Mouse (Mus musculus) MEL (cell line): ENCODE data around the gene Tmem200c.

Experiments used
- CTCF ChIP-seq, 3 experiments: IDR thresholded peaks in 2 of 3; conservative IDR thresholded peaks in 1 of 3; 2 replicates each; pipeline ENCODE4 v1.5.1; 2011 to 2012; ENCODE audit warnings: low read length in 3 of 3, low read depth in 2 of 3, mild to moderate bottlenecking in 2 of 3, improper control_type of control experiment in 1 of 3, inconsistent platforms in 1 of 3, mixed read lengths in 1 of 3, moderate library complexity in 1 of 3; ENCODE audit not compliant: control insufficient read depth in 1 of 3, insufficient read depth in 1 of 3, poor library complexity in 1 of 3, severe bottlenecking in 1 of 3
- EP300 ChIP-seq, 2 experiments: IDR thresholded peaks; 2 replicates each; pipeline ENCODE4 v1.6.1; 2011; ENCODE audit warnings: improper control_type of control experiment in 2 of 2, low read length in 2 of 2, low read depth in 1 of 2, mild to moderate bottlenecking in 1 of 2
- KAT2A ChIP-seq: conservative IDR thresholded peaks from 2 replicates; pipeline ENCODE4 v1.6.1; 2012; ENCODE audit warnings: low read depth, low read length, improper control_type of control experiment, inconsistent platforms
- MXI1 ChIP-seq: IDR thresholded peaks from 2 replicates; pipeline ENCODE4 v1.6.1; 2011; ENCODE audit warnings: mild to moderate bottlenecking, low read depth, low read length, improper control_type of control experiment
- POLR2A ChIP-seq, 2 experiments: IDR thresholded peaks; 2 replicates each; pipeline ENCODE4 v1.6.1; 2011 to 2012; ENCODE audit warnings: low read length in 2 of 2, mild to moderate bottlenecking in 2 of 2, control low read depth in 1 of 2, improper control_type of control experiment in 1 of 2, low read depth in 1 of 2, moderate library complexity in 1 of 2; ENCODE audit not compliant: control insufficient read depth in 1 of 2, insufficient read depth in 1 of 2, poor library complexity in 1 of 2
- TCF12 ChIP-seq: IDR thresholded peaks from 2 replicates; pipeline ENCODE4 v1.6.1; 2014; ENCODE audit warnings: low read depth, mild to moderate bottlenecking, inconsistent platforms, low read length, improper control_type of control experiment, moderate library complexity

DNA sequence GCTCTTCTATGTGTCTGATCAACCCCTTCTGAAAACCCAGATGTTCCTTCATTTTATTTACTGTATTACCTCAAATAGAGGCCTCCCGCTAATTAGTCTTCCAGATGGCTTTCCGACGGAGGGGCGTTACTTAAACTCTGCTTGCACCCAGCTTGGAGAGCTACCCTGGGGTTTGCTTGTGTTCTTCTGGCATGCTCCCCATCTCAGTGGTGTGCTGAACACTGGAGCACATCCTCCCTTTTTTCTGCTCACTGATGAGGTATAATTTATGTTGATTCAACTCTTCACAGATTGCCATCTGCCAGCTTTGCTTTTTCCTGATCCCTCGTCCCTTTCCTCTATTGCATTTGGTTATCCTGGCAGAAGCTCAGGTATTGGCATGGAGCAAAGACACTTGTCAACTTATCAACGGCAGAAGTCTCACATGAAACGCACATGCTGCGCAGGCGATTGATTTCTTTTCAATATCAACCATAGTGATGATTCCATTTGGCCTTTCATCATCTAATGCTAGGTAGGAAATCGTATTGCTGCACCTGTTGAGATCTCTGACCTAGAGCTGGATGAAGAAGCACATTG, 49.6 kb downstream of the Tmem200c start:
- TF ChIP-seq MXI1 (no peak), POLR2A (IDR thresholded peaks at IDR 0.05; ENCODE audit: control insufficient read depth in 1 of 2, insufficient read depth in 1 of 2, low read depth in 1 of 2, low read length in 2 of 2, poor library complexity in 1 of 2) (no peak), TCF12 (no peak), KAT2A (no peak), CTCF (IDR thresholded peaks at IDR 0.05 in 2 of 3, conservative IDR thresholded peaks at IDR 0.05 in 1 of 3; ENCODE audit: control insufficient read depth in 1 of 3, insufficient read depth in 1 of 3, low read depth in 2 of 3, low read length in 3 of 3, poor library complexity in 1 of 3, severe bottlenecking in 1 of 3) (no peak), EP300 (IDR thresholded peaks at IDR 0.05; ENCODE audit: low read depth in 1 of 2, low read length in 2 of 2) (no peak)
